Mouse (Mus musculus) left cerebral cortex, adult 11 months (tissue): ENCODE results near the gene Wdr95.
"Not testable (repeated sequence)": the region's sequence is repeated elsewhere in the genome, so short reads cannot be mapped to it uniquely, and the experiment has no call there.

ENCODE experiments used
- DNase-seq: peaks from one replicate; pipeline ENCODE4 v3.0.0; 2022; ENCODE audit warnings: low spot score

The Wdr95 gene

GRCm38 (mm10) chr5:149517116-149517515, 11.4 kb upstream of the Wdr95 start:
- no peak for DNase-seq

- no peak for DNase-seq
Measured at GRCm38 (mm10) chr5:149520806-149521205, 7.7 kb upstream of the Wdr95 start.

- DNase-seq, result no peak
Measured at GRCm38 (mm10) chr5:149523856-149524241, 4.6 kb upstream of the Wdr95 start.

GRCm38 (mm10) chr5:149524242-149524858, 4.1 kb upstream of the Wdr95 start:
- DNase-seq, result peak; percentile 91

- DNase-seq, result no peak
Measured at GRCm38 (mm10) chr5:149525055-149525785, 3.3 kb upstream of the Wdr95 start.

GRCm38 (mm10) chr5:149526467-149526951, 2.0 kb upstream of the Wdr95 start:
- no peak for DNase-seq

- DNase-seq, result not testable (repeated sequence)
Measured at GRCm38 (mm10) chr5:149527292-149527691, 1.2 kb upstream of the Wdr95 start.

GRCm38 (mm10) chr5:149533847-149534246, 5.4 kb downstream of the Wdr95 start:
- no peak for DNase-seq

GRCm38 (mm10) chr5:149536005-149536404, 7.5 kb downstream of the Wdr95 start:
- no peak for DNase-seq

- no peak for DNase-seq
Measured at GRCm38 (mm10) chr5:149537796-149538511, 9.5 kb downstream of the Wdr95 start.

- DNase-seq, result no peak
Measured at GRCm38 (mm10) chr5:149538531-149538930, 10.1 kb downstream of the Wdr95 start.

- DNase-seq, result no peak
Measured at GRCm38 (mm10) chr5:149539051-149539450, 10.6 kb downstream of the Wdr95 start.

GRCm38 (mm10) chr5:149551179-149551578, 22.7 kb downstream of the Wdr95 start:
- DNase-seq, result no peak

- no peak for DNase-seq
Measured at GRCm38 (mm10) chr5:149552742-149553141, 24.3 kb downstream of the Wdr95 start.

- DNase-seq, result no peak
Measured at GRCm38 (mm10) chr5:149553373-149553772, 24.9 kb downstream of the Wdr95 start.

GRCm38 (mm10) chr5:149554397-149554796, 25.9 kb downstream of the Wdr95 start:
- no peak for DNase-seq

- peak; percentile 69 for DNase-seq
Measured at GRCm38 (mm10) chr5:149560903-149561588, 32.6 kb downstream of the Wdr95 start.

GRCm38 (mm10) chr5:149566026-149566425, 37.5 kb downstream of the Wdr95 start:
- no peak for DNase-seq

- DNase-seq, result peak; percentile 54
Measured at GRCm38 (mm10) chr5:149566957-149567356, 38.5 kb downstream of the Wdr95 start.

- no peak for DNase-seq
Measured at GRCm38 (mm10) chr5:149568993-149569392, 40.5 kb downstream of the Wdr95 start.

- no peak for DNase-seq
Measured at GRCm38 (mm10) chr5:149576977-149577376, 48.5 kb downstream of the Wdr95 start.

GRCm38 (mm10) chr5:149577449-149577848, 49.0 kb downstream of the Wdr95 start:
- DNase-seq, result no peak
